Mouse (Mus musculus) liver, embryonic 14.5 days (tissue): ENCODE results near the gene Vwde. TPM values are rescaled to one million over a fixed set of nuclear protein-coding genes. Genes with fewer than 3 reads are reported as not detected.

Source experiments
- ATAC-seq: fragments of 200-750 bp; cut with Nextera tagmentation; 2 replicates; pipeline ENCODE4 v1.8.0; 2017; ENCODE audit warnings: moderate number of reproducible peaks, mild to moderate bottlenecking, moderate library complexity; ENCODE audit not compliant: insufficient read depth
- DNase-seq, 3 experiments: peaks; one replicate each; pipeline ENCODE4 v3.0.0-alpha.2; 2012 to 2013; ENCODE audit warnings: low read depth in 3 of 3, low spot score in 3 of 3
- H3K27ac ChIP-seq: fragments of 300-500 bp; sonication (generic); 2 replicates; pipeline ENCODE4 v1.5.1; 2014; ENCODE audit warnings: moderate library complexity, mild to moderate bottlenecking, control low read depth, inconsistent platforms
- H3K27me3 ChIP-seq: fragments of 300-500 bp; sonication (generic); 2 replicates; pipeline ENCODE4 v1.6.1; 2014; ENCODE audit warnings: mild to moderate bottlenecking, low read length, moderate library complexity; ENCODE audit not compliant: control insufficient read depth, insufficient read depth
- H3K36me3 ChIP-seq: fragments of 300-500 bp; sonication (generic); replicated peaks from 2 replicates; pipeline ENCODE4 v1.6.1; 2014; ENCODE audit warnings: low read depth; ENCODE audit not compliant: control insufficient read depth, insufficient read depth
- H3K4me1 ChIP-seq, 2 experiments: fragments of 200-500 bp in 1 of 2; fragments of 300-500 bp in 1 of 2; sonication (generic) in 1 of 2; replicated peaks; 2 replicates each; pipeline ENCODE4 v1.6.1; 2012 to 2014; ENCODE audit warnings: antibody characterized with exemption in 1 of 2, inconsistent platforms in 1 of 2, low read length in 1 of 2; ENCODE audit not compliant: control insufficient read depth in 2 of 2, insufficient read depth in 2 of 2
- H3K4me2 ChIP-seq: fragments of 300-500 bp; sonication (generic); 2 replicates; pipeline ENCODE4 v1.6.1; 2014; ENCODE audit warnings: low read depth, mild to moderate bottlenecking, control low read depth, moderate library complexity
- H3K4me3 ChIP-seq, 2 experiments: fragments of 200-500 bp in 1 of 2; fragments of 300-500 bp in 1 of 2; sonication (generic) in 1 of 2; 2 replicates each; pipeline ENCODE4 v1.5.1; 2012 to 2014; ENCODE audit warnings: low read depth in 2 of 2, low read length in 2 of 2, mild to moderate bottlenecking in 2 of 2, control low read depth in 1 of 2, inconsistent platforms in 1 of 2, moderate library complexity in 1 of 2; ENCODE audit not compliant: insufficient read depth in 1 of 2
- H3K9ac ChIP-seq: fragments of 300-500 bp; sonication (generic); replicated peaks from 2 replicates; pipeline ENCODE4 v1.6.1; 2014; ENCODE audit warnings: mild to moderate bottlenecking, control low read depth, moderate library complexity
- H3K9me3 ChIP-seq: fragments of 300-500 bp; sonication (generic); 2 replicates; pipeline ENCODE4 v1.6.1; 2016; ENCODE audit warnings: low read length, mixed read lengths; ENCODE audit not compliant: control insufficient read depth
- CTCF ChIP-seq: IDR thresholded peaks from 2 replicates; pipeline ENCODE4 v1.5.1; 2016; ENCODE audit warnings: antibody characterized with exemption, low read depth, control low read depth
- EP300 ChIP-seq: IDR thresholded peaks from 2 replicates; pipeline ENCODE4 v1.6.1; 2016; ENCODE audit warnings: antibody characterized with exemption, low read depth
- WGBS: fragments of 180-500 bp; shearing (Covaris S2); extraction: QIAGEN DNeasy Blood & Tissue Kit; methylation state at CpG from one replicate; pipeline ENCODE4 v1.1.7; 2014; ENCODE audit not compliant: insufficient replicate concordance; 5-methylcytosine and 5-hydroxymethylcytosine counted together
- polyA plus RNA-seq, 2 experiments: library from polyadenylated mRNA; depleted of rRNA in 1 of 2; stranded (reverse) in 1 of 2; unstranded in 1 of 2; fragments of >200 nt; fragmentation: Nextera tagmentation in 1 of 2; extraction: Ambion mirVana in 1 of 2; gene quantifications; 2 replicates each; pipeline versions ENCODE4 v1.2.1 to v1.2.3; 2012 to 2014

Vwde gene
- polyA plus RNA-seq, 2 experiments, result not detected

GRCm38 (mm10) chr6:13186836-13187235 is 37.9 kb downstream of the Vwde start:
- Histone ChIP-seq H3K9ac (no peak overlapping the region), H3K36me3 (no peaks in the 10 kb centered on the region), H3K9me3 (no peaks in the 10 kb centered on the region), H3K4me2 (no peak overlapping the region), H3K4me1 (no peaks in the 10 kb centered on the region), H3K27ac (no peak overlapping the region), H3K4me3 (no peak overlapping the region), H3K27me3 (no peaks in the 10 kb centered on the region)
- DNase-seq, result no peak
- no peak for TF ChIP-seq EP300
- TF ChIP-seq CTCF, result no peak
- no peak for ATAC-seq
- WGBS, result 73% methylated on average over 11 of the region's 11 CpGs

DNA sequence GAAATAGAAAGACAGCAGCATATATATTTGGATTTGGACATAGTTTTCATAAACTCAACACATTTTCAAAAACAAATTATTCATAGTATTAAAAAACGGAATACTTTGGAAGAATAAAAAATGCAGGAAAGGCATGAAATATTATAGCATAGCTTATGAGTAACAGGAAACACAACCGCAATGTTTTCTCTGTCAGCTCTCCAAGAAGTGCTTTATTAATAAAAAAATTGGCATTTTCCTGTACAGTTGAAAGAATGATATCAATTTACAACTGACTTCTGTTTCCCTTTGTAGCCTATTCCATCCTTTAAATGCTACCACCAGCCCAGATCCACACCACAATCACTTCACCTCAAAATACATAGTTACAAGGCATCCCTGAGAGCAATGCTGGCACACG is 44.7 kb downstream of the Vwde start:
- Histone ChIP-seq H3K36me3 (no peaks in the 10 kb centered on the region), H3K9ac (no peak overlapping the region), H3K27ac (no peak overlapping the region), H3K27me3 (no peaks in the 10 kb centered on the region), H3K4me1 (no peaks in the 10 kb centered on the region), H3K9me3 (no peaks in the 10 kb centered on the region), H3K4me3 (no peak overlapping the region), H3K4me2 (no peak overlapping the region)
- DNase-seq (no peak), ATAC-seq (no peak)
- 57% methylated on average over 3 of the region's 3 CpGs for WGBS
- TF ChIP-seq CTCF (no peak), EP300 (no peak)

- H3K9me3 ChIP-seq, result no peaks in the 10 kb centered on the region
- no peak overlapping the region for H3K27ac ChIP-seq
- no peak for DNase-seq
- H3K4me2 ChIP-seq, result no peak overlapping the region
- no peaks in the 10 kb centered on the region for H3K36me3 ChIP-seq
- ATAC-seq, result no peak
- WGBS, result 44% methylated on average over 3 of the region's 3 CpGs
- H3K27me3 ChIP-seq, result no peaks in the 10 kb centered on the region
- H3K4me3 ChIP-seq, result no peak overlapping the region
- TF ChIP-seq EP300 (no peak), CTCF (no peak)
- H3K4me1 ChIP-seq, result no peaks in the 10 kb centered on the region
- H3K9ac ChIP-seq, result no peak overlapping the region
Observed at GRCm38 (mm10) chr6:13169459-13170150, 55.2 kb downstream of the Vwde start.

GRCm38 (mm10) chr6:13166240-13166937 is 58.4 kb downstream of the Vwde start:
- 64% methylated on average over 9 of the region's 9 CpGs for WGBS
- no peak overlapping the region for H3K4me3 ChIP-seq
- TF ChIP-seq EP300 (no peak), CTCF (no peak)

GRCm38 (mm10) chr6:13159437-13159836 is 65.3 kb downstream of the Vwde start:
- no peaks in the 10 kb centered on the region for H3K4me1 ChIP-seq
- H3K4me2 ChIP-seq, result no peak overlapping the region
- H3K9ac ChIP-seq, result no peak overlapping the region
- WGBS, result 72% methylated on average over 2 of the region's 2 CpGs
- H3K36me3 ChIP-seq, result no peaks in the 10 kb centered on the region
- H3K27ac ChIP-seq, result no peak overlapping the region
- DNase-seq, result no peak
- no peak overlapping the region for H3K4me3 ChIP-seq
- H3K27me3 ChIP-seq, result no peaks in the 10 kb centered on the region
- ATAC-seq, result no peak
- TF ChIP-seq CTCF, result no peak
- TF ChIP-seq EP300, result no peak
- H3K9me3 ChIP-seq, result no peaks in the 10 kb centered on the region

More at GRCm38 (mm10) chr6:13166240-13166937, 58.4 kb downstream of the Vwde start:
- H3K4me1 ChIP-seq, result no peaks in the 10 kb centered on the region
- no peaks in the 10 kb centered on the region for H3K36me3 ChIP-seq
- no peak for ATAC-seq
- H3K27ac ChIP-seq, result no peak overlapping the region
- DNase-seq, result no peak
- no peaks in the 10 kb centered on the region for H3K9me3 ChIP-seq
- H3K27me3 ChIP-seq, result no peaks in the 10 kb centered on the region
- no peak overlapping the region for H3K9ac ChIP-seq
- no peak overlapping the region for H3K4me2 ChIP-seq
